Mouse (Mus musculus) splenic B cell, adult 2 months (primary cell): ENCODE data around the gene Gm2696.

Experiments
- DNase-seq: peaks from one replicate; pipeline ENCODE4 v3.0.0-alpha.2; 2011; ENCODE audit warnings: low read depth, low spot score
- H3K27me3 ChIP-seq: 2 replicates; pipeline ENCODE4 v1.6.1; 2012; ENCODE audit warnings: mild to moderate bottlenecking, low read length, moderate library complexity, mixed read lengths; ENCODE audit not compliant: control insufficient read depth, poor library complexity, insufficient read depth, severe bottlenecking
- H3K36me3 ChIP-seq: 2 replicates; pipeline ENCODE4 v1.6.1; 2012; ENCODE audit warnings: mild to moderate bottlenecking, low read length, moderate library complexity, mixed read lengths; ENCODE audit not compliant: control insufficient read depth, poor library complexity, insufficient read depth, severe bottlenecking

The Gm2696 gene

GRCm38 (mm10) chr10:77878985-77879384 is 64.5 kb downstream of the Gm2696 start:
- DNase-seq, result peak; percentile 12
- Histone ChIP-seq H3K36me3 (no peaks in the 10 kb centered on the region), H3K27me3 (no peaks in the 10 kb centered on the region)

GRCm38 (mm10) chr10:77880305-77880704 is 65.8 kb downstream of the Gm2696 start:
- H3K36me3 ChIP-seq, result no peaks in the 10 kb centered on the region
- DNase-seq, result no peak
- H3K27me3 ChIP-seq, result no peaks in the 10 kb centered on the region

- H3K36me3 ChIP-seq, result no peaks in the 10 kb centered on the region
- peak; percentile 10 for DNase-seq
- no peaks in the 10 kb centered on the region for H3K27me3 ChIP-seq
Observed at GRCm38 (mm10) chr10:77882553-77882952, 68.1 kb downstream of the Gm2696 start.
